Mouse (Mus musculus): ENCODE data around the gene Lrp10. TPM values are rescaled to one million over a fixed set of nuclear protein-coding genes. Genes with fewer than 3 reads are reported as not detected.

The Lrp10 gene
- total RNA-seq (2021): 10 to 100 TPM; 36.3 to 39.5 TPM
- long read RNA-seq, experiment 1, full-length matches to known transcripts: 108 of 130 reads
- long read RNA-seq, experiment 1, partial matches to known transcripts: 12 of 130 reads
- long read RNA-seq, experiment 1, other reads (novel, unspliced or antisense): 10 of 130 reads
- long read RNA-seq, experiment 2, full-length matches to known transcripts: 81 of 91 reads
- long read RNA-seq, experiment 2, partial matches to known transcripts: 5 of 91 reads
- long read RNA-seq, experiment 2, other reads (novel, unspliced or antisense): 5 of 91 reads

DNA sequence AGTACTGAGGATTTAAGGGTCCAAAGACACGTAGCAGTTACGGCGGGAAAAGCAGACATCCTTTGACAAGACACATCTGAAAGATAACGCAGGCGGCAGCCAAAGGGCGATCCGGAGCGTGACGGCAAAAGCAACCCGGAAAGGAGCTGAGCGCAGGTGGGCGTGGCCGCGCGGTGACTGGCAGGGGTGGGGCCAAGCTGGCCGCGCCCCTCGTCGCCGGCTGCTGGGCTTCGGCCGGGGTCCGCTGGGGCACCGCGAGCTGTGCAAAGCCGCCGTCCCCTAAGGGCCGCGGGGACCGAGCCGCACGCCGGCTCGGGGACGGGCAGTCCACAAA, at the start of gene Lrp10:
TSS of gene Lrp10 (plus strand) at position 179 of the 334 bp plus-strand sequence.
- peak; percentile 88 for DNase-seq

DNA sequence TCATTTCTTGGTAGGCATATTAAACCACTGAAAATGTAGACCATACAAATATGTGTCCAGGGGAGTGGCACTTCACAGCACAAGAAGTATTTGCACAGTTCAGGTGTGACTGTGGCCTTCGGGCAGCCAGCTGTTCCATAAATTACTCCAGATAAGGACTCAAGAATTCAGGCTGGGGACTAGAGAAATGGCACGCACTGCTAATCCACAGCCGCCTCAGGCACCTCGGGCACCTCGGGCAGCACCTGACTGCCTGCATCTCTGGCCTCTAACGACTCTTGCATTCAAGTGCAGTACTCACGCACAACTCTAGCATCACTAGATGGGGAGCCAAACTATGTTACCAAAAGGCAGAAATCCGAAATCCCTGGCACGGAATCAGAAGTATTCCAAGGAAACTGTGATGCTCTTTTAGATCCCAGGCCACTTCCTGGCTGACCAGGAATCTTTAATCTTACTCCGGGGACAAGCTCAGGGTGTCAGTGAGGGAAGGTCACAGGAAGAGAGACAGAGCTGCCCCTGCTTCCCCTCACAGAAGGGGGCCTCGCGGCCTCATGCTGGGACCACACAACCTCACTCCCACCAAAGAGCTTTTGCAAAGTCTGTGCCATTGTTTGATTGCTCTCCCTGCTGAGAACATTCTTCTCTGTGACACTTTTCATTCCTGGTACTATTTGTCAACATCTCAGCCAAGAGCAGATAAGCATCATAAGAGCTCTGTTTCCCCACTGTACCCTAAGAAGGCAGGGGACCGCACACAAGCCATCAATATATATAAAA, 48.5 kb upstream of the Lrp10 start:
- DNase-seq: no peak

GRCm38 (mm10) chr14:54416229-54416775, 47.6 kb upstream of the Lrp10 start:
- DNase-seq: no peak

DNA sequence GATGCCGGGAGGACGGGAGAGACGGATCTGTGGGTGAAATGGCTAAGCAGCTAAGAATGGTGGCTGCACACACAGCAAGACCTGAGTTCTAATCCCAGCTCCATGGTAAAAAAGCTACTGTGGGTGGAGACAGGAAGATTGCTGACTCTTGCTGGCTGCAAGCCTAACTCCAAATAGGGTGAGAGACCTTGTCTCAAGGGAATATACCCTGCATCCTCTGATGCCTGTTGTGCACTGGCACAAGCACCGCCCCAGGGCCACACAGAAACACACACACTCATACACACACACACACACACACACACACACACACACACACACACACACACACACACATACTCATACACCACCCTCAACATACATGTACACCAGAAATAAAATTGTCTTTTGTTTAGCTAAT, 47.1 kb upstream of the Lrp10 start:
- no peak for DNase-seq

GRCm38 (mm10) chr14:54417623-54418081, 46.3 kb upstream of the Lrp10 start, which contains the start of gene Slc7a7:
Gene Slc7a7, minus strand, starts transcription at chr14:54417780.
- DNase-seq: no peak

DNA sequence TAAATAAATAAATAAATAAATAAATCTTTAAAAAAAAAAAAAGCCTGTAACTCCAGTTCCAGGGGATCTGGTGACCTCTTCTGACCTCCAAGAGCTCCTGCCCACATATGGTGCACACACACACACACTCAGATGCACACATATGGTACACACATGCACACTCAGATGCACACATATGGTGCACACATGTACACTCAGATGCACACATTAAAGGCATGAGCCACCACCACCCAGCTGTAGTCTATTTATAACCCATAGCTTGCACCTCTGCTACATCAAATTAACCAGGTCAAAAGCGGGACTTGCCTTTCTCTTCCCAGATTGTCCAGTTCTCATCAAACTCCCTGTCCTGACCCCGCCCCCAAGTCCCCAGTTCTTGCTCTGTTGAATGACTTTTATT, 42.9 kb upstream of the Lrp10 start:
- DNase-seq: no peak

GRCm38 (mm10) chr14:54423406-54423805, 40.5 kb upstream of the Lrp10 start:
- DNase-seq: no peak

GRCm38 (mm10) chr14:54424634-54425033, 39.3 kb upstream of the Lrp10 start:
- no peak for DNase-seq

GRCm38 (mm10) chr14:54425540-54425939, 38.4 kb upstream of the Lrp10 start:
- no peak for DNase-seq

- DNase-seq: no peak
Measured at GRCm38 (mm10) chr14:54426003-54426688, 37.8 kb upstream of the Lrp10 start.

GRCm38 (mm10) chr14:54426689-54427398, 37.1 kb upstream of the Lrp10 start, which contains the start of gene Mrpl52:
Gene Mrpl52, plus strand, starts transcription at chr14:54426909.
- DNase-seq: peak; percentile 94

- DNase-seq: no peak
Measured at GRCm38 (mm10) chr14:54427696-54428095, 36.2 kb upstream of the Lrp10 start.

GRCm38 (mm10) chr14:54428421-54428820, 35.5 kb upstream of the Lrp10 start:
- DNase-seq: no peak

DNA sequence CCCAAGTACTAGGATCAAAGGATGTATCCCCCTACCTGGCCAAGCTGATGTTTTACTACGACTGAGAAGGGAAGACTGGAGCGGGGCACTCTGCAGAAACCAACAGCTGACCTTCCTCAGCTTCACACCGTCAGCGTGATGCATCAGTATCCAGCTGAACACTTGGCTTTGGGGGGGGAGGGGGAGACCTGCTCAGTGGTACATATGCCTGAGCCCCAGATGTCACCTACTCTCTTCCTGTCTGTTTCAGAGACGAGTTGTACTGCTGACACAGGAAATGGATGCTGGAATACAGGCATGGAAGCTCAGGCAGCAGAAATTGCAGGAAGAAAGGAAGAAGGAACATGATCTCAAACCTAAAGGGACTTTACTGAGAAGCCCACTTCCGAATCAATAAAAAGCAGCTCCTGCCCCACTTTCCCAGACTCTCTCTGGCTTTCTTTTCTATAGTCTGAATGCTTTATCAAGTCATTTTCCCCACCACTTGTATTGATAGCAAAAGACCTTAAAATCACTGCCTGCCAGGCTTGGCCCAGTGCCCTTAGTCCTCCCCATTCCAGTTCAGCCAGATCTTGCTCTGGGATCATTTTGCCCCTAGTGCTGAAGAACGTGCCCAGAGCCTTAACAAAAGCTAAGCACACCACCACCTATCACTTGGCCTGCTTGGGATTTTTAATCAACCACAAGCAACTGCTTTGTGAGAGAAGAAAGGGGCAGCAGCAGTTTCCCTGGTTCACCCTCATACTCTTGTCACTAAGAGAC, 34.4 kb upstream of the Lrp10 start:
- DNase-seq: no peak

DNA sequence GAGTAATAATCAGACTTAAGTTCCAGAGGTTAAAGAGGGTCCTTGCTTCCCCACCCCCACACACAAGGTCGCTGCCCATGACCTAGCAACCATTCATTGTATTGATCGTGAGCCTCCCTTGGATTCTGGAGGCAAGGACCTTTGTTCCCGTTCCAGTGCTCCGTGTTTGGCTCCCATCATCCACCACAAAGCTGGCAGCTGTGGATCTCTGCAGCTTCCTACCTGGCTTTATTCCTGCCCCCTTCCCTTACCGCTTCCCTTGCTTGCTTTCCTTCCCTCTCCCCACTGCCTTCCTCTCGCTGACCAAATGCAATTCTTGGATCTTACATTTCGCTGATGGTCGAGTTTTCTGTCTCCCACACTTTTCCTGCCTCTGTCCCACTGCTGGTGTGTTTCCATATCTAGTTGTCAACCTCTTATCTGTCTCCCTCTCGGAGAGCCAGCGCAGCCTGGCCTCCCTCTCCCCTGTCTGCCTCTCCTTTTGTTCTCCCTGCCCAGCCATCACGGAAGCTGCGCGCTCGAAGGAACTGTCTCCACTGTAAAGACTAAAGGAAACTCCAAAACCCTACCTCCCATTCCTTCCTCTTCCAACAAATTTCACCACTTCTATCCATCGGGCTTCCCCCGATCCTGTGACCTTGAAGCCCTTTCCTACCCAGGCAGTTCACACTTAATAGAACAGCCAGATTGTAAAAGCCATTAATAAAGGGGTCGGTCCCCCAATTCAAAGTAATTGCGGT, 33.4 kb upstream of the Lrp10 start:
- no peak for DNase-seq

DNA sequence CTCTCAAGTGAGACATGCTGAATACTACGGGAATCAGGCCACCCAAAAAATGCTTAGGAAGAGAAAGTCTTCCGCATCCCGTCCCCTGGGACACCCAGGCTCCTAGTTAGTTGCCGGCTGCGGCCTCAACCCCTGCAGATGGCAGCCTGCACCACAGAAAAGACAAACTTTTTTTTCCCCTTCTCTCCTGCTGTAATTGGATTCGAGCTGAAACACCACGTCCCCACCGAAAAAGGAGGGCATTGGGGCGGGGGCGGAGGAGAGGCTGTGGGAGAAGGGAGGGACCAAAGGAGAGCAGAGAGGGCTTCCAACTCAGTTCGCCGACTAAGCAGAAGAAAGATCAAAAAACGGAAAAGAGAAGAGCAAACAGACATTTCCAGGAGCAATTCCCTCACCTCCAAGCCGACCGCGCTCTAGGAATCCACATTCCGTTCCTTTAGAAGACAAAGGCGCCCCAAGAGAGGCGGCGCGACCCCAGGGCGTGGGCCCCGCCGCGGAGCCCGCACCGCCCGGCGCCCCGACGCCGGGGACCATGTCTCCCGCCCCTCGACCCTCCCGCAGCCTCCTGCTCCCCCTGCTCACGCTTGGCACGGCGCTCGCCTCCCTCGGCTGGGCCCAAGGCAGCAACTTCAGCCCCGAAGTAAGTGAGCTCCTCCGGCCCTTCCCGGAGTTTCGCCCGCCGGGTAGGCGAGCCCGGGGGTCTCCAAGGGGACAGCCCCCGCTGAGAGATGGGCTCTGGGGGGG, 32.4 kb upstream of the Lrp10 start, which contains the start of gene Mmp14:
TSS of gene Mmp14 (plus strand) at position 279 of the 744 bp plus-strand sequence.
- DNase-seq: peak; percentile 74

DNA sequence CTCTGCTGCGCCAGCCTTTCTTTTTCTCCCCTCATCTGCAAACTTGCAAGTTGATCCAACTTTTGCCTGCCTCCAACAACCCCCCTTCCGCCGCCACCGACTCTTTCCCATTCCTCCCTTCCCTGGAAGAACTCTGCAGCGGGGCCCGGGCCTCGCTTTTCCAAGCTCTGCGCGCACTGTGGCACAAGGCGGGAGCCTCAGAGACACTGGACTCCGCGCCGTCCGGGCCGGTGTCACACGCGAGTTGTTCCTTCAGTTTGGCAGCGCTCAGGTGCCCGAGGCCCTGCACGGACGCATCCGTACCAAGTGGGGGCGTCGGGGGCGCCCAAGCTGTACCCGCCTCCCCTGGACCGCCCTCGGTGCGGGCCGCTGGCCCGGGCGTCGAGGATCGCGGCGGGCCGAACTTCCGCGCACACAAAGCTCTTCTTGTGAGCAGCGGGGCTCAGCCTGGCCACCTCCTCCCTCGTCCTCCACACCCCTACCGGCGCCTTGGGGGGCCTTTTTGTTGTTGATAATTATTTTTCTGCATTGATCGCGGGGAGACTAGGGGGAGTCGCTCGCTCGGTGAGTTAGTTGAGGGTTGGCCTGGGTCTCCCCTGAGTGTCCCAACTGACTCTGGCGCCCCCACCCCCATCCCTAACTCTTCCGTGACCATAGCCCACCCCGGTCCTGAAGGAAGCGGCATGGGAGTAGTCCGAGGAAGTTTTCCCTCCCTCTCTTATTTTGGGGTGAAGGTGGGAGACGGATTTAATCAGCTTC, 31.7 kb upstream of the Lrp10 start:
- peak; percentile 51 for DNase-seq

All from gastrocnemius, postnatal 10 days (tissue).